Mouse (Mus musculus) layer of hippocampus, postnatal 25 days (tissue): ENCODE results near the gene Hyou1. TPM values are rescaled to one million over a fixed set of nuclear protein-coding genes. Genes with fewer than 3 reads are reported as not detected.

Source experiments
- microRNA-seq, 2 experiments: library from miRNA; unstranded; fragments of <30 nt; microRNA quantifications; one replicate each; pipeline ENCODE4 v1.2.0; 2021
- total RNA-seq, 2 experiments: library from RNA; stranded (reverse); gene quantifications; 2 replicates each; pipeline ENCODE4 v1.2.3; 2021

Gene Hyou1
- total RNA-seq, 2 experiments from 2014 or later = 114 to 123 TPM

Small RNA genes within 50 kb of the gene (microRNA-seq; reads per million reads assigned to microRNA genes)
- gene Gm44335 = 0 reads per million in 2 experiments
- 2.2 to 3.0 reads per million in 2 experiments for gene Mir7085

Other genes with a start within 250 kb of the Hyou1 start
- gene Mcam, start 245.0 kb upstream of the Hyou1 start, total RNA-seq = 10 to 100 TPM; 22.5 to 29.3 TPM
- gene Cbl, start 145.4 kb upstream of the Hyou1 start, total RNA-seq = 10 to 100 TPM; 49.2 to 63.4 TPM
- gene Ccdc153, start 138.8 kb upstream of the Hyou1 start, total RNA-seq = 1 to 10 TPM; 1.9 to 5.4 TPM
- gene Pdzd3, start 128.0 kb upstream of the Hyou1 start, total RNA-seq = 1 to 10 TPM; 1.3 to 1.4 TPM
- 10 to 100 TPM; 12.8 to 14.7 TPM for gene Nlrx1, start 110.9 kb upstream of the Hyou1 start, total RNA-seq
- 10 to 100 TPM; 65.0 to 79.6 TPM for gene Abcg4, start 90.9 kb upstream of the Hyou1 start, total RNA-seq
- gene Hinfp, start 73.8 kb upstream of the Hyou1 start, total RNA-seq = 10 to 100 TPM; 28.1 to 31.2 TPM
- 100 to 1,000 TPM; 196 to 200 TPM for gene C2cd2l, start 59.2 kb upstream of the Hyou1 start, total RNA-seq
- 10 to 100 TPM; 14.2 to 15.8 TPM for gene Dpagt1, start 53.5 kb upstream of the Hyou1 start, total RNA-seq
- gene H2afx, start 44.8 kb upstream of the Hyou1 start, total RNA-seq = 10 to 100 TPM; 50.6 to 58.4 TPM
- gene Hmbs, start 35.3 kb upstream of the Hyou1 start, total RNA-seq = 10 to 100 TPM; 17.9 to 23.6 TPM
- 10 to 100 TPM; 49.0 to 51.4 TPM for gene Vps11, start 17.8 kb upstream of the Hyou1 start, total RNA-seq
- 10 to 100 TPM; 32.6 to 34.7 TPM for gene Slc37a4, start 17.4 kb downstream of the Hyou1 start, total RNA-seq
- gene Rps25, start 27.6 kb downstream of the Hyou1 start, total RNA-seq = 100 to 1,000 TPM; 616 to 726 TPM
- 10 to 100 TPM; 65.1 to 76.5 TPM for gene Trappc4, start 28.1 kb downstream of the Hyou1 start, total RNA-seq
- gene Ccdc84, start 39.1 kb downstream of the Hyou1 start, total RNA-seq = 10 to 100 TPM; 16.8 to 24.1 TPM
- not detected for gene Foxr1, start 61.6 kb downstream of the Hyou1 start, total RNA-seq
- gene Upk2, start 75.5 kb downstream of the Hyou1 start, total RNA-seq = not detected
- 10 to 100 TPM; 59.2 to 78.1 TPM for gene Bcl9l, start 103.3 kb downstream of the Hyou1 start, total RNA-seq
- gene Cxcr5, start 182.4 kb downstream of the Hyou1 start, total RNA-seq = not detected
- gene Ddx6, start 225.4 kb downstream of the Hyou1 start, total RNA-seq = 100 to 1,000 TPM; 117 to 126 TPM